Mouse (Mus musculus): ENCODE measurements around the gene Mfsd1.

DNA sequence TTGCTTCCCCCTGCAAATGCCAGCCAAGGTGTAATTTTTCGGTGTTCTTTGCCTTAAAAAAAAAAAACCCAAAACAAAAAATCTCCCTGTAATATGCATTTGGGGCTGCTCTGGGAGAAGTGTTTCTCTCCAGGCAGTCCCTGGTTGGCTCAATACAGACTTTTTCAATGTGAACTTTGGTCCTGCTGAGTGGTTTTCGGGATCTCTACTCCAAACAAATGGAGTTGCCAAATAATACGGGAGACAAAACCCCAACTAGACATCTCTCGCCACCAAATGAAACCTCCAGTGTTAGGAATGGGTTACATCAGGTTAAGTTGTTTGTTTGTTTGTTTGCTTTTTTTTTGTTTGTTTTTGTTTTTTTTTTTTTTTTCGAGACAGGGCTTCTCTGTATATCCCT, 27.3 kb upstream of the Mfsd1 start:
- TF ChIP-seq CTCF (IDR thresholded peaks at IDR 0.05; ENCODE audit: borderline replicate concordance, control insufficient read depth, extremely low read depth, insufficient read depth, low read length, poor library complexity), result no peak
- TF ChIP-seq POLR2A (IDR thresholded peaks at IDR 0.05; ENCODE audit: control insufficient read depth, extremely low read depth, insufficient read depth, low read length, poor library complexity), result no peak

Data from thymus, adult 2 months (tissue).